Mouse (Mus musculus) hindbrain, embryonic 15.5 days (tissue): Measurements from ENCODE around the gene Mylk. TPM values are rescaled to one million over a fixed set of nuclear protein-coding genes. Genes with fewer than 3 reads are reported as not detected.

Source experiments
- ATAC-seq: fragments of 200-750 bp; cut with Nextera tagmentation; 2 replicates; pipeline ENCODE4 v1.8.0; 2017; ENCODE audit warnings: low read depth, moderate number of reproducible peaks, moderate TSS enrichment; ENCODE audit not compliant: low FRiP score
- H3K27ac ChIP-seq: fragments of 300-500 bp; sonication (generic); replicated peaks from 2 replicates; pipeline ENCODE4 v1.5.1; 2015; ENCODE audit warnings: mild to moderate bottlenecking, inconsistent platforms
- H3K27me3 ChIP-seq: fragments of 300-500 bp; sonication (generic); 2 replicates; pipeline ENCODE4 v1.6.1; 2015; ENCODE audit warnings: control low read depth, inconsistent platforms
- H3K36me3 ChIP-seq: fragments of 300-500 bp; sonication (generic); 2 replicates; pipeline ENCODE4 v1.6.1; 2015; ENCODE audit warnings: control low read depth, inconsistent platforms
- H3K4me1 ChIP-seq: fragments of 300-500 bp; sonication (generic); replicated peaks from 2 replicates; pipeline ENCODE4 v1.6.1; 2015; ENCODE audit warnings: control low read depth, inconsistent platforms
- H3K4me2 ChIP-seq: fragments of 300-500 bp; sonication (generic); 2 replicates; pipeline ENCODE4 v1.6.1; 2015; ENCODE audit warnings: moderate library complexity, mild to moderate bottlenecking, inconsistent platforms
- H3K4me3 ChIP-seq: fragments of 300-500 bp; sonication (generic); 2 replicates; pipeline ENCODE4 v1.5.1; 2015; ENCODE audit warnings: mild to moderate bottlenecking, inconsistent platforms
- H3K9ac ChIP-seq: fragments of 300-500 bp; sonication (generic); 2 replicates; pipeline ENCODE4 v1.6.1; 2015; ENCODE audit warnings: inconsistent platforms
- H3K9me3 ChIP-seq: fragments of 300-500 bp; sonication (generic); 2 replicates; pipeline ENCODE4 v1.6.1; 2016; ENCODE audit warnings: control low read depth, inconsistent platforms
- WGBS: fragments of 180-500 bp; shearing (Covaris S2); methylation state at CpG from one replicate; pipeline ENCODE4 v1.1.7; 2015; 5-methylcytosine and 5-hydroxymethylcytosine counted together
- polyA plus RNA-seq: library from polyadenylated mRNA; unstranded; fragments of >200 nt; fragmentation: Nextera tagmentation; extraction: Ambion mirVana; gene quantifications from 2 replicates; pipeline ENCODE4 v1.2.1, GENCODE M21; 2015

Mylk gene
- polyA plus RNA-seq, 1 experiment from 2014 or later = 5.3 TPM

- no peaks in the 10 kb centered on the region for H3K4me1 ChIP-seq
- no peaks in the 10 kb centered on the region for H3K36me3 ChIP-seq
- no peak overlapping the region for H3K9ac ChIP-seq
- H3K27me3 ChIP-seq = no peaks in the 10 kb centered on the region
- no peaks in the 10 kb centered on the region for H3K9me3 ChIP-seq
- ATAC-seq = no peak
- no peak overlapping the region for H3K4me3 ChIP-seq
- no peak overlapping the region for H3K27ac ChIP-seq
- 86% methylated on average over 3 of the region's 3 CpGs for WGBS
- H3K4me2 ChIP-seq = no peak overlapping the region
Measured at GRCm38 (mm10) chr16:34813570-34813969, 68.6 kb downstream of the Mylk start.

GRCm38 (mm10) chr16:34814612-34815011 lies 69.6 kb downstream of the Mylk start:
- H3K4me1 ChIP-seq = no peaks in the 10 kb centered on the region
- 78% methylated on average over 7 of the region's 7 CpGs for WGBS
- no peaks in the 10 kb centered on the region for H3K36me3 ChIP-seq
- no peak overlapping the region for H3K4me2 ChIP-seq
- H3K4me3 ChIP-seq = no peak overlapping the region
- no peaks in the 10 kb centered on the region for H3K27me3 ChIP-seq
- no peak for ATAC-seq
- no peak overlapping the region for H3K27ac ChIP-seq
- H3K9ac ChIP-seq = no peak overlapping the region
- no peaks in the 10 kb centered on the region for H3K9me3 ChIP-seq

DNA sequence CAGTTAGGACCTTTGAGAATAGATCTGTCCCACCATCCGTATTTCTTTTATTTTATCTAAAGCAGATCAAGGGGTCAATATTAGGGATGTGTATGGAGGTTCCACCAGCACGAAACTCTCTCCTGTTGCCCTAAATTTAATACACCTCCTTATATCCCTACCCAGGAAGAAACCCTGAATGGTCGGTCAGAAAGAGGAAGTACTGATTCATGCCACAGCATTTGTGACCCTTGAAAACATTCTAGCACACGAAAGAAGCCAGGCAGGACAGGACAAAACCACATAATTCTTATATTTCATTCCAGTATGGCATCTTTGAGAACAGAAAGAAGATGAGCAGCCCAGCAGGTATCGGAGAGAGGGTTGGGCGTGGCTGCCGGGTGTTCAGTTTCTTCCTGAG lies 71.5 kb downstream of the Mylk start:
- Histone ChIP-seq H3K36me3 (no peaks in the 10 kb centered on the region), H3K4me1 (no peaks in the 10 kb centered on the region), H3K27ac (no peak overlapping the region), H3K4me3 (no peak overlapping the region), H3K9me3 (no peaks in the 10 kb centered on the region), H3K9ac (no peak overlapping the region), H3K27me3 (no peaks in the 10 kb centered on the region), H3K4me2 (no peak overlapping the region)
- 93% methylated on average over 7 of the region's 7 CpGs for WGBS
- ATAC-seq = no peak

DNA sequence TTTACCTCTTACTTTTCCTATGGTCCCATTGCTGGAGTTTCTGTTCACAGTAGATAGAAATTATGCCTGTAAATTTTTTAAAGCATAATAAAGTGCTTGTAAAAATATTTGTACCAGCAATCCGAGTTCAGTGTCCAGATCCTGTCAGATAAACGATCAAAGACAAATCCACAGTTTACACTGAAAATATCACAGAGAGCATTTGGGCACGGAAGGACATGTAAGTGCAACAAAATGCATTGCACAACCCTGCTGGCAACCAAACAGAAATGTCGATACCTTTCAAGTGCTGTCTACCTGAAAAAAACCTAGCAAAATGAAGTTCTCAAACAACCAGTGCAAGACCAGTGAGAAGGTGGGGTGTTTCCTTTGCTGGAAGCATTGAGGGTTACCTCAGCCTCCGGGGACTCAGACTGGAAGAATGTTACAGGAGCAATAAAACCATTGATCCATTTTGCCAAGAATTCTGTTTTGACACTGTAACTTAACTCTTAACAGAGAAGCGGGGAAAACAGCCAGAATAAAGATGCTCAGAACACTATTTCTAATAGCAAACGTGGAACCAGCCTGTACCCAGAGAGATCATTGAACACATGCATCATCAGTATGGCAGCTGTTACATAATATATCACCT lies 80.2 kb downstream of the Mylk start:
- ATAC-seq = no peak
- WGBS = 80% methylated on average over 7 of the region's 7 CpGs

DNA sequence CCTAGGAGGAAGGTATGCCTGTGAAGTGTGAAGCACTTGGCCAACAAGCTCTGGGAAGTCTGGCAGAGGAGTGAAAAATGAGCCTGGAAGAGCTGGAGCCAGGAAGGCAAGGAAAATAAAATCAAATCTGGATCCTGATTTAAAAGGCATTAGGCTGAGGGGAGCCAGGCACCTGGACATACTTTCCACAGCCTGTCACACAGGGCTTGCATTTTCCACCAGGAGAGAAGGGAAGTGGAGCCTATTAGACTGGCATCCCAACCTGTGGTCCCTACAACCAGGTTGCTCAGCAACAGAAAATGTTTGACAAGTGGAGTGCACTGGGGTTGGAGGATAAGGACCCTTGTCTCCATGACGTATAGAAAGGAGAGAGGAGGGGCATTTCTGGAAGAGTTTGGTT lies 89.5 kb downstream of the Mylk start:
- H3K27ac ChIP-seq = no peak overlapping the region
- 38% methylated on average over 1 of the region's 1 CpGs for WGBS
- H3K4me2 ChIP-seq = no peak overlapping the region
- no peaks in the 10 kb centered on the region for H3K36me3 ChIP-seq
- H3K9me3 ChIP-seq = no peaks in the 10 kb centered on the region
- H3K9ac ChIP-seq = no peak overlapping the region
- no peaks in the 10 kb centered on the region for H3K27me3 ChIP-seq
- H3K4me3 ChIP-seq = no peak overlapping the region
- no peaks in the 10 kb centered on the region for H3K4me1 ChIP-seq
- ATAC-seq = no peak

More for the DNA sequence above, 80.2 kb downstream of the Mylk start:
- H3K9ac ChIP-seq = no peak overlapping the region
- no peak overlapping the region for H3K4me3 ChIP-seq
- H3K27ac ChIP-seq = no peak overlapping the region
- H3K4me2 ChIP-seq = no peak overlapping the region
- no peaks in the 10 kb centered on the region for H3K4me1 ChIP-seq
- H3K9me3 ChIP-seq = no peaks in the 10 kb centered on the region
- no peaks in the 10 kb centered on the region for H3K36me3 ChIP-seq
- H3K27me3 ChIP-seq = no peaks in the 10 kb centered on the region

DNA sequence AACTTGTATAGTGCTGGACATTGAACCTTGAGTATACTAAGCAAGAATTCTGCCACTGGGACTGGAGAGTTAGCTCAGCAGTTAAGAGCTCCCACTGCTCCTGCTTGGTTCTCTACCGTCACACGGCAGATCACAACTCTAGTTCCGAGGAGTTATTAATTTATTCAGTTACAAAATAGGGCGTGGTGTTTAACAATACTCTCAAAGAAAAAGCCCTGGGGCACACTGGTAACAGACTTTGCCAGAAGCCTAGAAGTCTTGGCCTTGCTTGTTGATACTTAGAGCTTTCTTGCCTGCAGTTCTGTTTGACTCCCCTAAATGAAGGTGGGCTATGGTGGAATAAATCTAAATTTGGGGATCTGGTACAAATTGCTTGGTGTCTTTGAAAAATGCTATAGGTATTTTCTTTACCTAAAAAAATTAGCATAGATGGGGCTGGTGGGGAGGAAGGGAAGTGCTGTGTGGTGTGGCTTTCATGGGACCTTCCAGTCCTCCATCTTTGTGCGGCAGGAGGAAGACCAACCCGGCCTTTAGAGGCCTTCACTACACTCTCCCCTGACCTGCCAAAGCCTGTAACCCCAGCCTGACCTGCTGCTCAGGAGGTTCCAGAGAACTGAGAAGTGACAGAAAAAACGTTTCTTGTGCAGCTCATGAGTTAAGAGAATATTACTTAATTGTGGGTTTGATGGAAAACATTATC lies 94.1 kb downstream of the Mylk start:
- 74% methylated on average over 7 of the region's 7 CpGs for WGBS
- Histone ChIP-seq H3K4me3 (no peak overlapping the region), H3K27me3 (no peaks in the 10 kb centered on the region), H3K9me3 (no peaks in the 10 kb centered on the region), H3K4me2 (no peak overlapping the region), H3K27ac (no peak overlapping the region), H3K36me3 (no peaks in the 10 kb centered on the region), H3K9ac (no peak overlapping the region), H3K4me1 (no peaks in the 10 kb centered on the region)
- ATAC-seq = no peak

- Histone ChIP-seq H3K4me1 (no peaks in the 10 kb centered on the region), H3K27ac (no peak overlapping the region), H3K4me3 (no peak overlapping the region), H3K9me3 (no peaks in the 10 kb centered on the region), H3K9ac (no peak overlapping the region), H3K36me3 (no peaks in the 10 kb centered on the region), H3K4me2 (no peak overlapping the region), H3K27me3 (no peaks in the 10 kb centered on the region)
- no peak for ATAC-seq
- WGBS = 79% methylated on average over 7 of the region's 7 CpGs
Measured at GRCm38 (mm10) chr16:34839704-34840331, 94.8 kb downstream of the Mylk start.

- Histone ChIP-seq H3K27me3 (no peaks in the 10 kb centered on the region), H3K36me3 (no peaks in the 10 kb centered on the region), H3K4me1 (no peaks in the 10 kb centered on the region), H3K4me3 (no peak overlapping the region), H3K9me3 (no peaks in the 10 kb centered on the region), H3K4me2 (no peak overlapping the region), H3K9ac (no peak overlapping the region), H3K27ac (no peak overlapping the region)
- ATAC-seq = no peak
- WGBS = 53% methylated on average over 6 of the region's 6 CpGs
Measured at GRCm38 (mm10) chr16:34844783-34845182, 99.8 kb downstream of the Mylk start.

DNA sequence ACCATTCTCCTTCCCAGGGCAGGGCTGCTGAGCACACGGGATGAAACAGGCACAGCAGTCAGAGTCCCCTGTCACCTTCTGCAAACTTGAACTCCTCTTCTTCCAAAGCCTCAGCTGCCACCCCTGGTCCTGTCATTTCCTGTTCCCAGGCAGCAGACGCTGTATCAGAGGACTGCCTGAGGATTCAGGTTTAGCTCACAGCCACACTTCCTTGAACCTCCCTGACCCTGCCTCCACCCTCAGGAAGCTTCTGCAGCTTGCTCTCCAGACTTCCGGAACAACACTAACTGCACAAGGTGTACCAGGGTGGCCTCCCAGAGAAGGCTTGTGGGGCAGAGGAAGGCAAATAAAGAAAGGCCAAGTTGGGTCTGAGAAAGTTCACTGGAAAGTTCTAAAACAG lies 102.6 kb downstream of the Mylk start:
- no peak overlapping the region for H3K9ac ChIP-seq
- no peak overlapping the region for H3K27ac ChIP-seq
- no peak overlapping the region for H3K4me2 ChIP-seq
- no peak for ATAC-seq
- H3K27me3 ChIP-seq = no peaks in the 10 kb centered on the region
- H3K4me1 ChIP-seq = no peaks in the 10 kb centered on the region
- H3K36me3 ChIP-seq = no peaks in the 10 kb centered on the region
- no peaks in the 10 kb centered on the region for H3K9me3 ChIP-seq
- H3K4me3 ChIP-seq = no peak overlapping the region
- 79% methylated on average over 3 of the region's 3 CpGs for WGBS

GRCm38 (mm10) chr16:34854066-34854465 lies 109.1 kb downstream of the Mylk start:
- H3K4me3 ChIP-seq = no peak overlapping the region
- H3K4me1 ChIP-seq = no peaks in the 10 kb centered on the region
- no peak overlapping the region for H3K4me2 ChIP-seq
- H3K27ac ChIP-seq = no peak overlapping the region
- ATAC-seq = no peak
- H3K36me3 ChIP-seq = no peaks in the 10 kb centered on the region
- H3K9ac ChIP-seq = no peak overlapping the region
- H3K9me3 ChIP-seq = no peaks in the 10 kb centered on the region
- H3K27me3 ChIP-seq = no peaks in the 10 kb centered on the region
- 64% methylated on average over 7 of the region's 7 CpGs for WGBS

GRCm38 (mm10) chr16:34855136-34855535 lies 110.1 kb downstream of the Mylk start:
- H3K9ac ChIP-seq = no peak overlapping the region
- no peaks in the 10 kb centered on the region for H3K36me3 ChIP-seq
- WGBS = 79% methylated on average over 6 of the region's 6 CpGs
- no peak overlapping the region for H3K4me3 ChIP-seq
- ATAC-seq = no peak
- no peak overlapping the region for H3K27ac ChIP-seq
- H3K9me3 ChIP-seq = no peaks in the 10 kb centered on the region
- no peaks in the 10 kb centered on the region for H3K27me3 ChIP-seq
- H3K4me2 ChIP-seq = no peak overlapping the region
- H3K4me1 ChIP-seq = no peaks in the 10 kb centered on the region

GRCm38 (mm10) chr16:34855751-34856150 lies 110.7 kb downstream of the Mylk start:
- Histone ChIP-seq H3K9ac (no peak overlapping the region), H3K36me3 (no peaks in the 10 kb centered on the region), H3K27me3 (no peaks in the 10 kb centered on the region), H3K4me1 (no peaks in the 10 kb centered on the region), H3K4me3 (no peak overlapping the region), H3K9me3 (no peaks in the 10 kb centered on the region), H3K27ac (no peak overlapping the region), H3K4me2 (no peak overlapping the region)
- ATAC-seq = no peak
- 75% methylated on average over 2 of the region's 2 CpGs for WGBS
